Mouse (Mus musculus) neutrophil, adult 5-6 weeks (primary cell): ENCODE data around the gene Ftsj1. TPM values are rescaled to one million over a fixed set of nuclear protein-coding genes. Genes with fewer than 3 reads are reported as not detected.

ENCODE experiments used
- total RNA-seq: library from RNA; stranded (forward); fragments of 200-1000 nt; gene quantifications from 2 replicates; pipeline ENCODE4 v1.2.3, GENCODE M21; 2017

Gene Ftsj1
- total RNA-seq, 1 experiment from 2014 or later = 15.9 TPM

Other genes with a start within 250 kb of the Ftsj1 start
- not detected in 2 replicates for gene Glod5, start 233.9 kb downstream of the Ftsj1 start, total RNA-seq
- gene Suv39h1, start 177.6 kb downstream of the Ftsj1 start, total RNA-seq = 19.5 and 22.6 TPM in 2 replicates
- 179 and 193 TPM in 2 replicates for gene Was, start 161.9 kb downstream of the Ftsj1 start, total RNA-seq
- gene Wdr13, start 119.5 kb downstream of the Ftsj1 start, total RNA-seq = 55.2 and 56.3 TPM in 2 replicates
- gene Rbm3, start 106.5 kb downstream of the Ftsj1 start, total RNA-seq = 390 and 446 TPM in 2 replicates
- gene Tbc1d25, start 76.2 kb downstream of the Ftsj1 start, total RNA-seq = 12.0 and 12.8 TPM in 2 replicates
- gene Ebp, start 58.9 kb downstream of the Ftsj1 start, total RNA-seq = 47.1 and 50.1 TPM in 2 replicates
- 0.23 TPM in 1 of 2 replicates, not detected in the other for gene Porcn, start 45.9 kb downstream of the Ftsj1 start, total RNA-seq
- gene Slc38a5, start 18.7 kb upstream of the Ftsj1 start, total RNA-seq = 0.49 TPM in 1 of 2 replicates, not detected in the other
- not detected in 2 replicates for gene Ssxb10, start 75.0 kb upstream of the Ftsj1 start, total RNA-seq
- not detected in 2 replicates for gene Ssxb9, start 114.6 kb upstream of the Ftsj1 start, total RNA-seq
- not detected in 2 replicates for gene Ssxb1, start 160.9 kb upstream of the Ftsj1 start, total RNA-seq
- gene Ssxb2, start 209.3 kb upstream of the Ftsj1 start, total RNA-seq = not detected in 2 replicates